Mouse (Mus musculus) regulatory T cell (primary cell): ENCODE measurements around the gene Rps28.

Experiments used
- in situ Hi-C: fragments of 300-600 bp; cut with MboI, MseI; formaldehyde crosslinking; loops from one replicate; pipeline ENCODE4 v1.15.1; 2025; ENCODE audit warnings: high pct_unique_total_duplicates

Gene Rps28

GRCm38 (mm10) chr17:33812475-33812874, 11.9 kb downstream of the Rps28 start:
- in situ Hi-C loops = no loop called here

- in situ Hi-C loops = no loop called here
Observed at GRCm38 (mm10) chr17:33811142-33811516, 13.2 kb downstream of the Rps28 start.

- in situ Hi-C loops = no loop called here
Observed at GRCm38 (mm10) chr17:33810334-33811141, 13.8 kb downstream of the Rps28 start, which contains the start of gene Kank3. Kank3 (plus strand) TSS chr17:33810519.

- in situ Hi-C loops = no loop called here
Observed at GRCm38 (mm10) chr17:33808192-33808591, 16.2 kb downstream of the Rps28 start.

- in situ Hi-C loops = no loop called here
Observed at GRCm38 (mm10) chr17:33807181-33807888, 17.0 kb downstream of the Rps28 start.

- in situ Hi-C loops = no loop called here
Observed at GRCm38 (mm10) chr17:33804745-33805144, 19.6 kb downstream of the Rps28 start.

- in situ Hi-C loops = no loop called here
Observed at GRCm38 (mm10) chr17:33804205-33804604, 20.2 kb downstream of the Rps28 start.

- in situ Hi-C loops = no loop called here
Observed at GRCm38 (mm10) chr17:33802221-33802620, 22.1 kb downstream of the Rps28 start.

- in situ Hi-C loops = no loop called here
Observed at GRCm38 (mm10) chr17:33799277-33799676, 25.1 kb downstream of the Rps28 start.

GRCm38 (mm10) chr17:33798306-33798705, 26.1 kb downstream of the Rps28 start:
- in situ Hi-C loops = no loop called here

- in situ Hi-C loops = no loop called here
Observed at GRCm38 (mm10) chr17:33788732-33789131, 35.6 kb downstream of the Rps28 start.

GRCm38 (mm10) chr17:33786375-33786774, 38.0 kb downstream of the Rps28 start:
- in situ Hi-C loops = no loop called here

GRCm38 (mm10) chr17:33784939-33785338, 39.4 kb downstream of the Rps28 start:
- in situ Hi-C loops = no loop called here

- in situ Hi-C loops = no loop called here
Observed at GRCm38 (mm10) chr17:33783408-33783807, 41.0 kb downstream of the Rps28 start.

GRCm38 (mm10) chr17:33782067-33782466, 42.3 kb downstream of the Rps28 start:
- in situ Hi-C loops = no loop called here

GRCm38 (mm10) chr17:33781124-33781977, 43.0 kb downstream of the Rps28 start, which contains the start of gene Angptl4:
Angptl4 (minus strand) TSS chr17:33781830.
- in situ Hi-C loops = no loop called here

- in situ Hi-C loops = no loop called here
Observed at GRCm38 (mm10) chr17:33780431-33780830, 43.9 kb downstream of the Rps28 start.

- in situ Hi-C loops = no loop called here
Observed at GRCm38 (mm10) chr17:33779967-33780295, 44.4 kb downstream of the Rps28 start.

GRCm38 (mm10) chr17:33779271-33779966, 44.9 kb downstream of the Rps28 start:
- in situ Hi-C loops = no loop called here

GRCm38 (mm10) chr17:33775287-33775686, 49.1 kb downstream of the Rps28 start:
- in situ Hi-C loops = no loop called here

- in situ Hi-C loops = no loop called here
Observed at GRCm38 (mm10) chr17:33774573-33775155, 49.7 kb downstream of the Rps28 start.
